Mouse (Mus musculus) neutrophil, adult 5-6 weeks (primary cell): ENCODE measurements around the gene Syt2. TPM values are rescaled to one million over a fixed set of nuclear protein-coding genes. Genes with fewer than 3 reads are reported as not detected.

Experiments used
- ATAC-seq: fragments of 151-379, 151-347 bp; 2 replicates; pipeline ENCODE4 v1.8.0; 2017; ENCODE audit warnings: mild to moderate bottlenecking, moderate TSS enrichment; ENCODE audit not compliant: insufficient number of reproducible peaks, poor library complexity, low FRiP score, severe bottlenecking; ENCODE audit errors: extremely low read depth
- total RNA-seq: library from RNA; stranded (forward); fragments of 200-1000 nt; gene quantifications from 2 replicates; pipeline ENCODE4 v1.2.3, GENCODE M21; 2017

The Syt2 gene
- total RNA-seq, 1 experiment from 2014 or later: not detected

DNA sequence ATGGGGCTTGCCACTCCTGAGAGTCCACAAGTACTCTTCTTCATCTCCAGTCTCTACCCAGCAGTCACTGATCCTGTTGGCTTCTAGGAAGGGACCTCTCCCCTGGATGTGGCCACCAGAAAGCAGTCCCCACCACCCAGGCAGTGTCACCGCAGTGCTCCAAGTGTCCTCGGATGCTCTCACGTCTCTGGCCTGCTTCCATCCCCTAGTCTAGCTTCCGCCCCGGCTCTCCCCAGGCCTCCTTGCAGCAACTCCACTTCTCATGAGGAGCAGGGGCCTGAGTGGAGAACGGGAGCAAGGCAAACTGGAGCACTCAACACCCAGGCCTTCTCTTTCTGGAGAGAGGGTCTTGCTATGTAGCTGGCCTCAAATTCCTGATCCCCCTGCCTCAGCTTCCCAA is 112.7 kb downstream of the Syt2 start:
- no peak for ATAC-seq

GRCm38 (mm10) chr1:134760642-134761041 is 114.2 kb downstream of the Syt2 start:
- no peak for ATAC-seq

DNA sequence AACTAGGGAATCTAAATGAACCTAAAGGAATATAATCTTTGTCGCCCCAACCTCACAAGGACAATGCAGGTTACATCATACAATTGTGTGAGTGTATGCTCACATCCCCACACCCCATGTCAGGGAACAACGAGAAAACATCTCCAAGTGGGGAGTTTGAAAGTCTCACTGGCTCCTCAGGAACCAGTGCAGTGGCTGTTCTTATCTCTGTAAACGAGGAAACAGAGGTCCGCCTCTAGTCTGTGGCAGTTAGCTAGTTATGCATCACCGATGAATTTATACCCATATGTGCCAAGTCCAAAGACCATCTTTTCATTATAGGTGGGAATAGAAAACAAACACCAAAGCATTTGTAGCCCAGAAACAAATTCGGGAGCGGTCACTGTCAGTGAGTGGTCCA is 115.1 kb downstream of the Syt2 start:
- ATAC-seq: no peak

- ATAC-seq: no peak
Observed at GRCm38 (mm10) chr1:134763250-134763649, 116.8 kb downstream of the Syt2 start.

GRCm38 (mm10) chr1:134763776-134764438 is 117.4 kb downstream of the Syt2 start:
- ATAC-seq: no peak

DNA sequence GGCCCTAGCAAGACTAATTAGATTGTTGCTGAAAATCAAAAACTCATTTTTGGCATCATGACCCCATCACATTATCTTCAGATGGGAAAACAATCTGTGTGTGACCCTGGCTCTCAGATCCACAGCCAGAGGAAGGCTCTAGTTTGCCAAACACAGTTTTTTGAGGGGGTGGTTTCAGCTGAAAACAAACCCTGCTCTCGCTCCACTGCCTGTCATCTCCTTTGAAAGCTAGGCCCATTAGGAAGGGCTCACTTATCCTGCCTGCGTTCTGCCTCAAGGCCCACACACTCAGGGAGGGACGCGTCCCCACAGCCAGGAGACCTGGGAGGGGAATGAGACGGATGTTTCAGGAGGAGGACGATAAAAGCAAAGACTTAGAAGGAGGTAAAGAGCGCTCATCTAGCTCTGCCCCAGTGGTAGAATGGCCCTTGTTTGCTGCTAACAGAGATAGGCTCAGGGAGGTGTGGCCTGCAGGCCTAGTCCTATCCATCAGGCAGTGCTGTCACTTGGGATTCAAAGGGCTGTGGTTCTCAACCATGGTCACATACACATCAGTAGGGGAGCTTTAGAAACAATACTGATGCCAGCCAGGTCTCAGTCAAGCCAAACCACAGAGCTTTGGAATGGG is 118.5 kb downstream of the Syt2 start:
- no peak for ATAC-seq

DNA sequence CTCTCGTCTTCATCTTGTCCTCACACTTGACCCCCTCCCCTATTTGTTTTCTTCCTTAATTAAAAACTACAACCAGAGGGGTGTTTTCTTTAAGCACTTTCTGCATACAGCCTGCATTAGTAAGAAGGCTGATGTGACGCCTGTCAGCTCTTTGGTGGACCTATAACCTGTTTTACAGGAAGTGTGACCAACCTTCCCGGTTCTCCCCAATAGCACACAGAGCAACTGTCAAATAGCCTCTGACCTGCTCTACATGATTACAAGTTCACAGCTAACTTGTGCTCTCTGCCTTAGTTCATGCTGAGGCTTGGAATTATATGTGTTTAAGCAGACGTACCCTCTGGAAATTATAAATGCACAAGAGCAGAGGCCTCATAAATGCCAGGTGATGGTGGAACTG is 120.0 kb downstream of the Syt2 start:
- no peak for ATAC-seq

DNA sequence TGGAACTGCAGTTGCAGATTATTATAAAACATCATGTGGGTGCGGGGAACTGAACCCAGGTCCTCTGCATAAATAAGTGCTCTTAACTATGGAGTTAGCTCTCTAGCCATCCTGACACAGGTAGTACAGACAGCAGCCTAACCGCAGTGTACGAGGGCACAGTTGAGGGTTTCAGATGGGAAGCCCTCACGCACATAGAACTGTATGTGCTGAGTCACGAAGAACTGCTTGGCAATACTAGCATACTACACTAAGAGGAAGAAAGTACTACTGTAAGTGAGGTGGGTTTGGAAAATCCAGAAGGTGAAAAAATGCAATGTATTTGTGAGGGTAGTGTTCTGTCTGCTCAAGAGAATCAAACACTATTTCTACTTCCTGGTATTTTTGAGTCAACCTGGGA is 123.8 kb downstream of the Syt2 start:
- no peak for ATAC-seq

- no peak for ATAC-seq
Observed at GRCm38 (mm10) chr1:134771353-134771752, 124.9 kb downstream of the Syt2 start.

DNA sequence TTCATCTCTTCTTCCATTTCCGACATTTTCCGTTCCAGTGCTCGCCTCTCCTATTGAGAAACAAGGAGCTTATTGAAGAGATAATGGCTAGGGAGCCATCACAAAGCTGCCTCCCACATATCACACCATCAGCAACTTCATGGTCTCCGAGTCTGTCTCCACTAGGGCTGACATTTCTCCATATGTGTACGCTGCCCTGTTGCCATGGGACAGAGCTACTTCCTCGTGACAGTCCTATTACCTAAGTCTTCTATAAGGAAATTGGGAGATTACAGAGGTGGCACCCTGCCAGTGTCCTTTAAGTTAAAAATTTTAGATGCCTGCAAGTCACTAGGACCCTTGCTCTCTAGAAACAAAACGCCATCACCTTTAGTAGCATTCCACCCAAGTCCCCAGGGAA is 125.5 kb downstream of the Syt2 start:
- no peak for ATAC-seq

DNA sequence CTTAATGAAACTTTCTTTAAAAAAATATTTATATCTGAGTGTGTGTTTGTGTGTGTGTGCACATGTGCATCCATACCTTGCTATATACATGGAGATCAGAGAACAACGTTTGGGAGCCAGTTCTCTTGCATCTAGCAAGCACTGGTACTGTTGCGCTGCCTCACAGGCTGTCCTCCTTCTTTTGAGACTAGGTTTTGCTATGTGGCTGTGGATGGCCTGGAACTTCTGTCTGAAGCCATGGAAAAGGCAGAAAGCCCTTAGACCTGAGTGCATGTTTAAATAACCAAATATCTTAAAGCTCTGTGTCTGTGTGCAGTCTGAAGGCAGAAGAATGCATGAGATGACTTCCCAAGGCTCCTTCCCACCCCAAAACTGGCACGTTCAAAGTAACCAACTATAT is 126.3 kb downstream of the Syt2 start:
- ATAC-seq: no peak

- ATAC-seq: no peak
Observed at GRCm38 (mm10) chr1:134773256-134773655, 126.8 kb downstream of the Syt2 start.

GRCm38 (mm10) chr1:134774247-134774646 is 127.8 kb downstream of the Syt2 start:
- no peak for ATAC-seq

GRCm38 (mm10) chr1:134774728-134775287 is 128.3 kb downstream of the Syt2 start:
- no peak for ATAC-seq

- no peak for ATAC-seq
Observed at GRCm38 (mm10) chr1:134775631-134776030, 129.2 kb downstream of the Syt2 start.

- ATAC-seq: no peak
Observed at GRCm38 (mm10) chr1:134777201-134777885, 130.9 kb downstream of the Syt2 start.

DNA sequence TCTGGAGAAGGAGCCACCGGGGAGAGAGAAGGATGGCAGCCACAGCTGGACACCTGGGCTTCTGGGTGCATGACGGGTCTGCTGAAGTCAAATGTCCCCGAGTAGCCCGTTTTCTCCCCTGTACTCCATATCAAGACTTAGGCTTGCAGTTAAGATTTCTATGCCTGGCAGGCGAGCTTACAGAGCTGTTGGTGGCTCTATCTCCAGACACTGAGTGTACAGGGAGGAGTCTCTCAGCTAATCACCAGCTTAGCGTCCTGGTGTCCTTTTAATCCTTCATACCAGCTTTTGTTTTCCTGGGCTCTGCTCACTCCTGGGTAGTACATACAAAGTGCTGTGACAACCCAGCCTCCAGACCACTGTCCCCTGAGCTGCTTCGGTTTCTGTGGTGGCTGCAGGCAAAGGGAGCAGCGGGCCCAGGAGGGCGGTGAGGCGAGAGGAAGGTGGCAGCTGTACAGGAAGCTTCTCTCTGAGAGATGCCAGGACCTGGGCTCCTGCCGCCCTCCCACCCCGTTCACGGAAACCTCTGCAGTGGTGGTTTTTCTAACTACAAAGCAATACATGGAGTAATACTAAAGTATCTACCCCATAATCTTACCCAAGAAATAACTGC is 131.6 kb downstream of the Syt2 start:
- no peak for ATAC-seq

DNA sequence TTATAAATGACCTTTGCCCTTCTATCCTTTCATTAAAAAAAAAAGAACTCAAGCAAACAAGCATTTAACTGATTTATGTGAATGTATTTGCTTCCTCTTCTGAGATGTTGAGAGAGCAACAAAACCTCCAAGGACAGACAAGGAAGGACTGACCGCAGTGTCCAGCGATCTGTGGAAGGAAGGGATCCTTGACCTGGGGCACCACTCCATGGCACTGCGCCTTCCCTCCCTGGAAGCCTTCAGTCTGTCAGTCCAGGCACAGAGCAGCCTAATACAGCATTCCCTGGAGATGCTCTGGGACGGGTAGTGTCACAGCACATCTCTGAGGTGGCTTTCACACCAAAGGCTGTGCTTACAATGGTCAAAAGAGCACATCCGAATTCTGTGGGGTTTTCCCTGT is 136.3 kb downstream of the Syt2 start:
- ATAC-seq: no peak

GRCm38 (mm10) chr1:134783958-134784357 is 137.5 kb downstream of the Syt2 start:
- no peak for ATAC-seq

GRCm38 (mm10) chr1:134784481-134784880 is 138.0 kb downstream of the Syt2 start:
- no peak for ATAC-seq
